Mouse (Mus musculus) limb, embryonic 10.5 days (tissue): ENCODE data around the gene Isg20. TPM values are rescaled to one million over a fixed set of nuclear protein-coding genes. Genes with fewer than 3 reads are reported as not detected.

Experiments
- DNase-seq: peaks from one replicate; pipeline ENCODE4 v3.0.0-alpha.2; 2017; ENCODE audit warnings: low spot score
- H3K27ac ChIP-seq: fragments of 300-500 bp; sonication (generic); 2 replicates; pipeline ENCODE4 v1.5.1; 2016; ENCODE audit warnings: mild to moderate bottlenecking
- H3K27me3 ChIP-seq: fragments of 300-500 bp; sonication (generic); 2 replicates; pipeline ENCODE4 v1.6.1; 2016; ENCODE audit warnings: low read depth, mild to moderate bottlenecking; ENCODE audit not compliant: poor library complexity, severe bottlenecking
- H3K36me3 ChIP-seq: fragments of 300-500 bp; sonication (generic); 2 replicates; pipeline ENCODE4 v1.6.1; 2016; ENCODE audit warnings: mild to moderate bottlenecking, moderate library complexity
- H3K4me1 ChIP-seq: fragments of 300-500 bp; sonication (generic); 2 replicates; pipeline ENCODE4 v1.6.1; 2016
- H3K4me3 ChIP-seq: fragments of 300-500 bp; sonication (generic); 2 replicates; pipeline ENCODE4 v1.5.1; 2016; ENCODE audit warnings: mild to moderate bottlenecking, moderate library complexity
- H3K9me3 ChIP-seq: fragments of 300-500 bp; sonication (generic); replicated peaks from 2 replicates; pipeline ENCODE4 v1.6.1; 2016; ENCODE audit warnings: mild to moderate bottlenecking
- WGBS: fragments of 180-500 bp; shearing (Covaris S2); methylation state at CpG from one replicate; pipeline ENCODE4 v1.1.7; 2016; 5-methylcytosine and 5-hydroxymethylcytosine counted together
- microRNA-seq: library from miRNA; unstranded; fragments of <30 nt; microRNA quantifications from one replicate; pipeline ENCODE4, GENCODE M21; 2017
- polyA plus RNA-seq: library from polyadenylated mRNA; unstranded; fragments of >200 nt; fragmentation: Nextera tagmentation; extraction: Ambion mirVana; gene quantifications from 2 replicates; pipeline ENCODE4 v1.2.1, GENCODE M21; 2016

Isg20 gene
- polyA plus RNA-seq, 1 experiment from 2014 or later: 0.61 TPM

DNA sequence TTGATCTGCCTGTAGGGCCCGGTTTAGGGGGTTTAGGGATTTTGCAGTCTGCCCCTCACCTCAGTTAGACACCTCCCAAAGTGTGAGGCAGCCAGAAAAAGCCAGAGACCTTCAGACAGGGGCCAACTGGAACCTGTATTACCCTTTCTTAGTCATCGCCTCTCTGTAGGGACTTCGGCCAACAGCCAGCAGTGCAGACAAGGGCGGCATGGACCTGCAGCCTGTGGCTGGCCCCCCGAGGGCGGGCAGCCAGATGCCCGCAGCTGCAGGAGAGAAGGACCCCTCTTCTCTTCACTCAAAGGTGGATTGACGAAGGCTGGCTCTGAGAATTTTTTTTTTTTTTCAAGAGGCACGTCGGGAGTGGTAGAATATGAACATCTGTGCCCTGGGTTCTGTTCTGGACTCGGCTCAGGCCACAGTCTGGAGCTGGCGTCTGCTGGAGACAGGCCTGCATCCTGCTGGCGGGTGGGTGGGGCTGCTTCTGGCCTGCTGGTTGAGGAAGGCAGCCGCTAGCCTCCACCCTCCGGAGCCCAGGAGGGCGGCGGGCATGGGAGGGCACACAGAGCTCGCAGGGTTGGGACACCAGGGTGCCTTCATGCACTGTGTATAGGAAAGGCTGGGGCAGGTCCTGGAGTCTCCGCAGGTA, 25.9 kb downstream of the Isg20 start:
- Histone ChIP-seq H3K27ac (0 out of 2 replicates have a peak overlapping the region, but pooled peaks have one; percentile 4), H3K4me3 (no peak overlapping the region)
- WGBS: 65% methylated on average over 19 of the region's 19 CpGs

DNA sequence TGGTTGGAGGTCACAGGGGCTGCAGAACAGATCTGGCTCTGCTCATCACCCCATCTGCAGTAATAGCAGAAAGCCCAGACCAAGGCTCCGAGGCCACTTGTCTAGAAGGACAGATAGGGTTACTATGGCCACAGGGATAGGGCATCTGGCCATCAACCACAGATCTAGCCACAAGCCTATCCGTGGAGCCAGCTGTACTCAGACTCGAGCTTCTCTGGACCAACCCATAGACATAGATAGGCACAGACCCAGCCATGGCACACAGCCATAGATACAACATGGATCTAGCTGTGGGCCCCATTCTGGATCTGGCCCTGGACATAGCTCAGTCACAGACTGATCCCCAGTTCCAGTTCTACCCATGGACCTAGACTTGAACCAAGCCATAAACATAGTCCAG, 27.7 kb downstream of the Isg20 start:
- WGBS: 89% methylated on average over 3 of the region's 3 CpGs
- Histone ChIP-seq H3K4me1 (no peaks in the 10 kb centered on the region), H3K27me3 (peaks cover under 1% of the 10 kb centered on the region; the same call in 1 of the 2 replicates), H3K36me3 (no peaks in the 10 kb centered on the region), H3K27ac (no peak overlapping the region), H3K9me3 (no peaks in the 10 kb centered on the region), H3K4me3 (no peak overlapping the region)
- no peak for DNase-seq

More for the DNA sequence above, 25.9 kb downstream of the Isg20 start:
- Histone ChIP-seq H3K36me3 (no peaks in the 10 kb centered on the region), H3K9me3 (no peaks in the 10 kb centered on the region), H3K4me1 (no peaks in the 10 kb centered on the region), H3K27me3 (no peaks in the 10 kb centered on the region)
- no peak for DNase-seq

DNA sequence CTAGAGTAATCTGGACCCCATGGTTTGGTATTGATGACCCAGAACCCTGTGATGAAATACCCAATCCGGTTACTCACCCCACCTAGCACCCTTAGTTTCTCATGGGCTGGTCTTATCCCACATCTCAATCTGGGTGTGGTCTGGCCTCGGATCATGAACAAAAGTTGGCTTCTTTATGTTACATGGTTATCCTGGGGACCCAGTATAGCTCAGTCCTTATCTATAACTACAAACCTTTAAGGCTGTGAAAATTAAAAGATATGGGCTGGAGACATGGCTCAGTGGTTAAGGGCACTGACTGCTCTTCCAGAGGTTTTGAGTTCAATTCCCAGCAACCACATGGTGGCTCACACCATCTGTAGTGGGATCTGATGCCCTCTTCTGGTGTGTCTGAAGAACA, 29.3 kb downstream of the Isg20 start:
- 92% methylated on average over 2 of the region's 2 CpGs for WGBS
- Histone ChIP-seq H3K4me3 (no peak overlapping the region), H3K9me3 (no peaks in the 10 kb centered on the region), H3K4me1 (no peaks in the 10 kb centered on the region), H3K27me3 (peaks cover 3% of the 10 kb centered on the region; the same call in 1 of the 2 replicates), H3K36me3 (no peaks in the 10 kb centered on the region), H3K27ac (no peak overlapping the region)
- no peak for DNase-seq

DNA sequence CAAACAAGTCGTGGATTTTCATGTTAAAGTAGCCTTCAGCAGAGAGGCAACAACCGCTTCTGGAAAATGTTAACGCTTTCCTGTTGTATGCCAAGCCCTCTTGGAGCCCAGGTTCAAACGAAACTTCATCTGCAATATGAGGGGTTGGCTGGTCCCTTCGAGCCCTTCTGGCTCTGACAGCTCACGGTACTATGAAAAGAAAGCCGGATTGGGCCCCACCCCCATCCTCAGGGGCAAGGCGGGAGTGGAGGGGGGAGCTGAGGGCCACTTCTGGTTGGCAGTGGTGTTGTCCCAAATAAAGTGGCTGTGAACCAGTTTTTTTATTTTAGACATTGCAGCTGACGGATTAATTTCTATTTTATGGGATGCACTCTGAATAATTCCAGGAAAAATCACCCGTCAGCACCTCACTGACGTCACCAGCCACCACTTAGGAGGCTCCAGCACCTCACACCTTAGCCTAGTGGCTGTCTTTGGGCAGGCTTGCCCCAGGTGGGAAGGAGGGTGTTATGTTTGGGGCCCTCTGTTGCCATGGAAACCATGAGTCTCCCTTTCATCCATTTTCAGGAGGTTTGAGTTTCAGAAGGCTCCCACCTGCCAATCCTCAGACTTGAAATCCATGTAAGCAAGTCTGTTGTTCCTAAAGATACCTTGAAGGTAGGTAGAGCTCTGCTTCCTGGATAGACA, 40.8 kb downstream of the Isg20 start:
- Histone ChIP-seq H3K9me3 (no peaks in the 10 kb centered on the region), H3K27ac (0 out of 2 replicates have a peak overlapping the region, but pooled peaks have one; percentile 28), H3K4me1 (peaks cover 26% of the 10 kb centered on the region), H3K4me3 (0 out of 2 replicates have a peak overlapping the region, but pooled peaks have one; percentile 16), H3K36me3 (no peaks in the 10 kb centered on the region), H3K27me3 (no peaks in the 10 kb centered on the region)
- 26% methylated on average over 11 of the region's 11 CpGs for WGBS
- peak; percentile 39 for DNase-seq

DNA sequence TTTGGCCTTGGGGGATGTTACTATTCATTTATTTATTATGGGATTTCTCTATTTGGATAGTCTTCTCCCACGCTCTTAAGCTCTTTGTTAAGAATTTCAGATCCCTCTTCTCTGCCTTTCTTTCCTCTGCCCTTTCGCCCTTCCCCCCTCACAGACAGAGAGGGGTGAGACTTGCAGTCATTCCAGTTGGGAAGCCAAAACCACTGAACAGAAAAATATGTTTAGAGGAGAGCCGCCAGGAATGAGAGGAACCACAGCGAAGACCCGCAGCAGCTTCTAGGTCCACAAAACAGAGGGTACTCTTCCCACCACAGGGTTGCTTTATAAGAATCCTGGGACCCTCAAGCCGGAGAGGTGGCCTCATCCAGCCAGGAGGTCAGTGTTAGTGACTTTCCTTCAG, 41.4 kb downstream of the Isg20 start:
- DNase-seq: no peak
- no peaks in the 10 kb centered on the region for H3K9me3 ChIP-seq
- H3K27ac ChIP-seq: no peak overlapping the region
- H3K4me3 ChIP-seq: no peak overlapping the region
- peaks cover 30% of the 10 kb centered on the region for H3K4me1 ChIP-seq
- WGBS: 87% methylated on average over 6 of the region's 6 CpGs
- no peaks in the 10 kb centered on the region for H3K27me3 ChIP-seq
- no peaks in the 10 kb centered on the region for H3K36me3 ChIP-seq

DNA sequence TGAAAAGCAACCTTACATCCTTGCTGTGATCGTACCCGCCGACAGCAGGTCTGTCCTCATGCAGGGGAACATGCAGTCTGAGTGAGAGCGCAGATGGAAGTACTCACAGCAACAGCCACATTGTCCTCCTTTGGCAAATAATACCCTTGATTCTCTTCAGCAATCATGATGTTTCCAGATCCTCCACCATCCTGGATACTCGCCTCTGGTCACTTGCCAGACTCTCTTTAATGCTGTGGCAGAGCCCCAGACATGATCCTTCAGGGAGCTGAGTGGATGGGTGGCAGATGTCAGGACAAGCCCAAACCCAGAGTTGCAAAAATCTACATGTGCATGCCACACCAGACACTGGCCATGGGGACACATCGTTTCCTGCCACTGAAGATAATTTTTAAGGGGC, 41.9 kb downstream of the Isg20 start:
- 92% methylated on average over 6 of the region's 6 CpGs for WGBS
- no peak for DNase-seq
- no peaks in the 10 kb centered on the region for H3K36me3 ChIP-seq
- no peaks in the 10 kb centered on the region for H3K27me3 ChIP-seq
- no peak overlapping the region for H3K27ac ChIP-seq
- no peaks in the 10 kb centered on the region for H3K9me3 ChIP-seq
- no peak overlapping the region for H3K4me3 ChIP-seq
- peaks cover 30% of the 10 kb centered on the region for H3K4me1 ChIP-seq

DNA sequence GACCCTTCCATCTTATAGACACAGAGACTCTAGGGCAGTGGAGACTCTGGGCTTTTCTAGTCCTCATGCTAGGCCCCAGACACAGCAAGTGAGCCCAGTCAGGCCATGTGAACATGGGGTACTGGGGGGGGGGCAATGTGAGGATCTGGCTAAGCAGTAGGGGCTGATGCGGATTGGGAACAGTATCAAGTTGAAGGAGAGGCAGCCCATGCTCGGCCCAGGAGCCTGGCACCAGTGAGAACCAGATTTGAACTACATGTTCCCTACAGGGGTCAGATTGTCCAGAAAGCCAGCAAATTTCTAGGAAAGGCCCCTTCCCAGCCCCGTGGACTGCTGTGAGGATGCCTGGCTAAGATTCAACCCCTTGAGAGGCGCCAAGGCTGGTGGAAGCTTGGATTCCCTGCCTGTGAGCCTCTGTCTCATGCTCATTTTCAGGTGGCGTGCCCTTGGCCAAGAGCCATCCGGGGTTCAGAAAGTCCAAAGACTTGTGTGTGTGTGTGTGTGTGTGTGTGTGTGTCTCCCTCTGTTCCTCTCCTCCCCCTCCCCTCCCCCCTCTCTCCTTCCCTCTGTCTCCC, 45.4 kb downstream of the Isg20 start:
- Histone ChIP-seq H3K27me3 (no peaks in the 10 kb centered on the region), H3K27ac (peak overlapping the region; percentile 79), H3K4me1 (peaks cover 35% of the 10 kb centered on the region), H3K4me3 (no peak overlapping the region), H3K9me3 (no peaks in the 10 kb centered on the region), H3K36me3 (no peaks in the 10 kb centered on the region)
- WGBS: 66% methylated on average over 6 of the region's 6 CpGs
- DNase-seq: no peak

DNA sequence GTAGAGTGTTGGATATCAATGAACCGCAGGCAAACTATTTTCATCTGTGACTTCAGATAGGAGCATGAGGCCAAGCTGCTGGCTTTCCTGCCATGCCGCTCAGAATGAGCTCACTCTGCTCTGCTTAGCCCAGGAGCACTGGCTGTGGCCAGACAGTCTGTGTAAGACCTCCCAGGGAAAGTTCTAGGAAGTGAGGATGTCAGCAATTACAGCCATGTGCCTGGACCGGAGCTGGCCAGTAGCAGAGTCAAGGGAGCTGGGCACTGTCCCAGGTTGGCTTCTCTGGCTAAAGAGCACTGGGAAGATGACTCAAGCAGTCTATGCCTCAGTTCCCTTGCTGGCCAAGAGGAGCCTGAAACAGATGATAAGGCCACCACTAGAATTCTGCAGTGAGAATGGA, 50.7 kb downstream of the Isg20 start:
- Histone ChIP-seq H3K4me3 (no peak overlapping the region), H3K27ac (no peak overlapping the region), H3K9me3 (no peaks in the 10 kb centered on the region), H3K36me3 (no peaks in the 10 kb centered on the region), H3K4me1 (peaks cover 15% of the 10 kb centered on the region), H3K27me3 (no peaks in the 10 kb centered on the region; the same call in 1 of the 2 replicates)
- no peak for DNase-seq
- 88% methylated on average over 3 of the region's 3 CpGs for WGBS

Small RNAs within 50 kb of the gene (microRNA-seq; reads per million reads assigned to microRNA genes)
- gene Mir7-2: 15.2 reads per million, percentile 25 among the genes with 10 or more reads in this experiment

Other genes with a start within 250 kb of the Isg20 start
- gene Ntrk3, start 175.4 kb upstream of the Isg20 start, polyA plus RNA-seq: 0.16 and 0.36 TPM in 2 replicates
- gene Mrps11, start 130.3 kb upstream of the Isg20 start, polyA plus RNA-seq: 92.4 and 99.7 TPM in 2 replicates
- gene Mrpl46, start 129.9 kb upstream of the Isg20 start, polyA plus RNA-seq: 85.4 and 96.4 TPM in 2 replicates
- gene Det1, start 66.2 kb upstream of the Isg20 start, polyA plus RNA-seq: 21.0 and 23.5 TPM in 2 replicates
- gene Aen, start 17.6 kb upstream of the Isg20 start, polyA plus RNA-seq: 59.5 and 73.3 TPM in 2 replicates
- gene Acan, start 140.1 kb downstream of the Isg20 start, polyA plus RNA-seq: 0.06 and 0.29 TPM in 2 replicates
- gene Hapln3, start 217.6 kb downstream of the Isg20 start, polyA plus RNA-seq: 1.9 and 2.3 TPM in 2 replicates
- 161 and 176 TPM in 2 replicates for gene Mfge8, start 235.6 kb downstream of the Isg20 start, polyA plus RNA-seq